Mouse (Mus musculus): ENCODE measurements at regions not wholly inside any gene's neighbourhood (a gene's known extent, or its start where the extent isn't known, plus 50 kb on each side); places are given as distances from the start of the nearest gene placed in this dataset.

GRCm38 (mm10) chr2:63476411-63476810 is 292.3 kb upstream of the Kcnh7 start:
- TF ChIP-seq CTCF (IDR thresholded peaks at IDR 0.05; ENCODE audit: low read depth) (no peak), EP300 (IDR thresholded peaks at IDR 0.05; ENCODE audit: low read depth) (no peak)
